Mouse (Mus musculus) natural killer cell, adult 2 months (primary cell): ENCODE data around the gene Pnrc2.

Experiments used
- DNase-seq, 2 experiments: peaks; one replicate each; pipeline ENCODE4 v3.0.0; 2022; ENCODE audit warnings: low spot score in 2 of 2

Gene Pnrc2

GRCm38 (mm10) chr4:135823298-135823697 is 50.4 kb downstream of the Pnrc2 start:
- peak; percentile 23 to 58 for DNase-seq

- DNase-seq = no peak
Measured at GRCm38 (mm10) chr4:135821772-135822171, 51.9 kb downstream of the Pnrc2 start.
